13 mouse cellular contexts compared by ENCODE assay signal in the genomic region with DNA sequence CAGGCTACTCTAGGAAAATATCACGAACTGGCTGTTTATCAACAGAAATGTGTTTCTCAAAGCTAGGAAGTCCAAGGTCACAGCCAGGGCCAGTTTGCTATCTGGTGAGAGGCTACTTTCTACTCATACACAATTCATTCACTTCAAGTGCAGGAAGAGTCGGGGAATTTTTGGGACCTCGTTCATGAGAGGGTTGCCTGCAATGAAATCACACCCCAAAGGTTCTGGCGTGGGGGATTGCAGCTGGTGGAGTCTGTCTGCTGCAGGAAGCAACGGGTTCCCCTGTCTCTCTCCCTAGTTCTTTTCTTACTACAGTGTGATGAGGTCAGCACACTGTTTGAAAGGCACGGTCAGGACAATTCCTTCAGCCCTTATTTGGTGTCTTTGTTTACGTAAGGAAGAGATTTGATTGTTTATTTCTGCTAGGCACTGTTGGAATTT. TPM values are rescaled to one million over a fixed set of nuclear protein-coding genes. Genes with fewer than 3 reads are reported as not detected.
A peak's percentile ranks its signal among the peaks of the same experiment; 100 is the strongest.
DNase-seq lines count a peak whose midpoint lies in the region; ATAC-seq and TF ChIP-seq lines count a peak whose summit lies in the region.
"Had no signal": no experiment of that assay in that cellular context is flagged by ENCODE, and none has a peak within 500 bp of the region (broad histone marks: within the 10 kb centered on the region; RNA-seq: fewer than 3 reads in every experiment).

No protein-coding gene starts in this region.

- H3K27me3 ChIP-seq in heart, postnatal 0 days (ENCODE audit: control insufficient read depth, insufficient read depth, low read length): no peaks in the 10 kb centered on the region
- no peaks in the 10 kb centered on the region for H3K27me3 ChIP-seq in lung, postnatal 0 days (replicated peaks; ENCODE audit: insufficient read depth, low read length)
- no peaks in the 10 kb centered on the region for H3K27me3 ChIP-seq in forebrain, embryonic 15.5 days
- H3K27me3 ChIP-seq: hindbrain, embryonic 15.5 days; midbrain, embryonic 13.5 days had no signal

- H3K36me3 ChIP-seq in heart, postnatal 0 days (replicated peaks; ENCODE audit: control insufficient read depth, insufficient read depth, low read length): no peaks in the 10 kb centered on the region
- no peaks in the 10 kb centered on the region for H3K36me3 ChIP-seq in lung, postnatal 0 days (ENCODE audit: insufficient read depth, low read length)
- no peaks in the 10 kb centered on the region for H3K36me3 ChIP-seq in forebrain, embryonic 15.5 days
- H3K36me3 ChIP-seq: hindbrain, embryonic 15.5 days; midbrain, embryonic 13.5 days had no signal

- WGBS in heart, postnatal 0 days: 11% methylated on average over 7 of the region's 7 CpGs
- WGBS in lung, postnatal 0 days: 16% methylated on average over 7 of the region's 7 CpGs
- WGBS in forebrain, embryonic 15.5 days: 69% methylated on average over 7 of the region's 7 CpGs

- no peaks in the 10 kb centered on the region for H3K9me3 ChIP-seq in heart, postnatal 0 days (replicated peaks; ENCODE audit: control insufficient read depth, low read length)
- no peaks in the 10 kb centered on the region for H3K9me3 ChIP-seq in lung, postnatal 0 days (ENCODE audit: low read length)
- H3K9me3 ChIP-seq in forebrain, embryonic 15.5 days: no peaks in the 10 kb centered on the region
- H3K9me3 ChIP-seq: hindbrain, embryonic 15.5 days; midbrain, embryonic 13.5 days had no signal

- 0 out of 2 replicates have a peak, but pooled peaks have one; percentile 27 for ATAC-seq in heart, postnatal 0 days (ENCODE audit: insufficient read depth, low read depth)
- ATAC-seq in lung, postnatal 0 days: peak; percentile 72
- no peak for ATAC-seq in forebrain, embryonic 15.5 days (replicated peaks)
- ATAC-seq: forebrain, embryonic 16.5 days; midbrain, embryonic 13.5 days had no signal

- no peak overlapping the region for H3K4me2 ChIP-seq in heart, postnatal 0 days (ENCODE audit: low read depth, low read length)
- H3K4me2 ChIP-seq in lung, postnatal 0 days (replicated peaks; ENCODE audit: low read depth, low read length): no peak overlapping the region
- no peak overlapping the region for H3K4me2 ChIP-seq in forebrain, embryonic 15.5 days (replicated peaks)
- H3K4me2 ChIP-seq: hindbrain, embryonic 15.5 days; midbrain, embryonic 13.5 days had no signal

- peak; percentile 14 for DNase-seq in kidney, adult 18-20 months
- no peak for DNase-seq in kidney, adult 11 months
- DNase-seq in adrenal gland, postnatal 10 days: peak; percentile 48
- no peak for DNase-seq in heart, postnatal 0 days (ENCODE audit: low spot score)
- DNase-seq in lung, postnatal 0 days (ENCODE audit: low spot score): peak; percentile 77
- DNase-seq in left cerebral cortex, adult 2 months (ENCODE audit: extremely low spot score in 1 of 2, low spot score in 2 of 2): no peak
- no peak for DNase-seq in natural killer cell, adult 2 months (ENCODE audit: low spot score in 2 of 2)
- DNase-seq: right cerebral cortex, adult 18-20 months; thymus, postnatal 25 days had no signal

- H3K27ac ChIP-seq in heart, postnatal 0 days (ENCODE audit: low read depth): peak overlapping the region; percentile 52
- H3K27ac ChIP-seq in lung, postnatal 0 days (ENCODE audit: low read length): peak overlapping the region; percentile 58
- H3K27ac ChIP-seq in left cerebral cortex, adult 2 months: no peak overlapping the region
- no peak overlapping the region for H3K27ac ChIP-seq in forebrain, embryonic 15.5 days (replicated peaks)
- H3K27ac ChIP-seq: hindbrain, embryonic 15.5 days; midbrain, embryonic 13.5 days had no signal

- TF ChIP-seq EP300 in heart, postnatal 0 days (IDR thresholded peaks at IDR 0.05; ENCODE audit: low read depth): no peak
- TF ChIP-seq EP300 in lung, postnatal 0 days (IDR thresholded peaks at IDR 0.05): no peak

- 0 out of 2 replicates have a peak overlapping the region, but pooled peaks have one; percentile 1 for H3K9ac ChIP-seq in heart, postnatal 0 days (replicated peaks; ENCODE audit: low read depth, low read length)
- H3K9ac ChIP-seq in lung, postnatal 0 days (replicated peaks; ENCODE audit: low read depth): no peak overlapping the region
- H3K9ac ChIP-seq in forebrain, embryonic 15.5 days (replicated peaks): no peak overlapping the region
- H3K9ac ChIP-seq: hindbrain, embryonic 15.5 days; midbrain, embryonic 13.5 days had no signal

- H3K4me1 ChIP-seq in heart, postnatal 0 days (ENCODE audit: control insufficient read depth, insufficient read depth): peaks cover 29% of the 10 kb centered on the region
- peaks cover 10% of the 10 kb centered on the region; the same call in 1 of the 2 replicates for H3K4me1 ChIP-seq in lung, postnatal 0 days (ENCODE audit: insufficient read depth, low read depth, low read length)
- peaks cover 27% of the 10 kb centered on the region for H3K4me1 ChIP-seq in forebrain, embryonic 15.5 days

- no peak overlapping the region for H3K4me3 ChIP-seq in heart, postnatal 0 days (ENCODE audit: low read depth, low read length)
- H3K4me3 ChIP-seq in lung, postnatal 0 days (ENCODE audit: low read depth, low read length): no peak overlapping the region
- H3K4me3 ChIP-seq in left cerebral cortex, adult 2 months: no peak overlapping the region
- no peak overlapping the region for H3K4me3 ChIP-seq in forebrain, embryonic 15.5 days
- H3K4me3 ChIP-seq: hindbrain, embryonic 15.5 days; midbrain, embryonic 13.5 days had no signal

- no peak for TF ChIP-seq CTCF in heart, postnatal 0 days (IDR thresholded peaks at IDR 0.05; ENCODE audit: low read depth)
- TF ChIP-seq CTCF in lung, postnatal 0 days (IDR thresholded peaks at IDR 0.05): no peak
- TF ChIP-seq CTCF in left cerebral cortex, adult 2 months (IDR thresholded peaks at IDR 0.05): no peak

- intact Hi-C loops in left cerebral cortex, adult 2 months (cut with DNase I): no loop called here

RNA-seq across cellular contexts. Expression of a gene that starts 48.8 kb away (rescaled TPM):
- total RNA-seq in adrenal gland, postnatal 10 days (2021): 10 to 100 TPM; 27.4 to 31.3 TPM
- 27.3 and 27.6 TPM in 2 replicates for total RNA-seq in heart, postnatal 0 days (2014; rRNA removed; ENCODE audit: low replicate concordance)
- polyA plus RNA-seq in heart, postnatal 0 days (2015; fragmentation: Nextera tagmentation; extraction: Ambion mirVana): 27.1 and 30.8 TPM in 2 replicates
- polyA plus RNA-seq in lung, postnatal 0 days (2015; fragmentation: Nextera tagmentation; extraction: Ambion mirVana): 33.4 and 36.6 TPM in 2 replicates
- 10 to 100 TPM; 13.9 to 15.6 TPM for total RNA-seq in left cerebral cortex, adult 2 months (2021)
- polyA plus RNA-seq in forebrain, embryonic 15.5 days (2015; fragmentation: Nextera tagmentation; extraction: Ambion mirVana): 28.9 and 34.5 TPM in 2 replicates

RNA-seq across cellular contexts. Expression of a gene that starts 57.4 kb away (rescaled TPM):
- 10 to 100 TPM; 22.7 to 37.6 TPM for total RNA-seq in adrenal gland, postnatal 10 days (2021)
- 0.73 and 4.4 TPM in 2 replicates for total RNA-seq in heart, postnatal 0 days (2014; rRNA removed; ENCODE audit: low replicate concordance)
- 0.36 and 0.48 TPM in 2 replicates for polyA plus RNA-seq in heart, postnatal 0 days (2015; fragmentation: Nextera tagmentation; extraction: Ambion mirVana)
- polyA plus RNA-seq in lung, postnatal 0 days (2015; fragmentation: Nextera tagmentation; extraction: Ambion mirVana): 1.5 and 2.1 TPM in 2 replicates
- total RNA-seq in left cerebral cortex, adult 2 months (2021): 10 to 100 TPM; 46.6 to 51.7 TPM
- polyA plus RNA-seq in forebrain, embryonic 15.5 days (2015; fragmentation: Nextera tagmentation; extraction: Ambion mirVana): 2.7 and 3.3 TPM in 2 replicates

Comparison
In these comparisons a context has a peak if more than half of its experiments do, and no peak if none do; other contexts are left out.
1. DNase-seq: peak in kidney, adult 18-20 months (single experiment), adrenal gland, postnatal 10 days (single experiment) and lung, postnatal 0 days (single experiment); none in kidney, adult 11 months (single experiment), heart, postnatal 0 days (single experiment), left cerebral cortex, adult 2 months (0 of 2) and natural killer cell, adult 2 months (0 of 2).
2. H3K27ac ChIP-seq: peak in heart, postnatal 0 days (single experiment) and lung, postnatal 0 days (single experiment); none in left cerebral cortex, adult 2 months (single experiment) and forebrain, embryonic 15.5 days (single experiment).